Mouse (Mus musculus): ENCODE results near the gene Lage3.
A peak's percentile ranks its signal among the peaks of the same experiment; 100 is the strongest.

GRCm38 (mm10) chrX:74392535-74393443, 39.4 kb upstream of the Lage3 start, which contains the start of the genes Fam3a and Ikbkg:
- TF ChIP-seq CTCF (IDR thresholded peaks at IDR 0.05; ENCODE audit: low read depth, low read length), result peak; percentile 59
- peak; percentile 64 for TF ChIP-seq POLR2A (IDR thresholded peaks at IDR 0.05; ENCODE audit: extremely low read depth, insufficient read depth, low read length)
